In the genomic region with DNA sequence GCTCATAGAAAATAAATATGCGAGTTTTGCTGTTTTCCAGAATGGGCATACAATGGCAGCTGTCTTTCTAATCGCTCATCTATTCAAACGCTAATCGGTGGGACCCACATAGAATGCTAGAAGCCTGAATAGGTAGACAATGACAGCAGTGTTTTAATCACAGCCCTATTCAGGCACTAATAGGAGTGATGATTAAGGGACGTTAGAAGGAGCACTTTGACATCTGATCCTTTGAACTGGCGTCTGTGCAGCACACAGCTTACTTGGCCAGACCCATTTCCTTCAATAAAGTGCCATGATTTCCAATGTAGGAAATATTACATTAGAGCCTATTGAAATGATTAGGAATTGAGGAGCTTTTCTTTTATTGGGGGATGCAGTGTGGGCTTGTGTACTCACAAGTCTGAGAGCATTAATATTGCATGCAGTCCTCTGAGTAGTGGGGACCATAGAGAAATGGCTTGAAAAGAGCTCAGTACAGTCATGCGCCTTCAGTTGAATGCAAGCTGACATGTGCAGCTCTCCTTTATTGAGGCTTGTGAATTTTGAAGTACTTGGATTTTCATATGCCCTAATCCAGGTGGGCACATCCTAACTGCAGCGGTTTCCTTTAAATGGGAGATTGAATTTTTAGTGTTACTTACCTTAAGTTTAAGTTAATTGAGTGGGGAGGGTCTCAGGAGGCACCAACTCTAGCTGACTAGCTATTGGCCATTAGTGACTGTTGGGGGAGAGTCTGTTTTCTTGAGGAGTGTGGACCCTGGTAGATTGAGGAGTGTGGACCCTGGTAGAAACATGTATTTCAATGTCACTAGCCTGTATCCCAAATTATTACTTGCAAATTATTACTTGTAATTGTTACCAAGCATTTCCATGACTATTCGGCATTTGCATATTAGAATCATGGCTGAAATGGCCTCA, we compare ENCODE assay signal across 20 mouse cellular contexts.
DNase-seq lines count a peak whose midpoint lies in the region; ATAC-seq lines count a peak whose summit lies in the region.
"Had no signal": no experiment of that assay in that cellular context is flagged by ENCODE, and none has a peak within 500 bp of the region (broad histone marks: within the 10 kb centered on the region; RNA-seq: fewer than 3 reads in every experiment).

No protein-coding gene starts in this region.

- peak; percentile 89 for ATAC-seq in midbrain, embryonic 12.5 days (ENCODE audit: low FRiP score, low read depth)
- ATAC-seq in forebrain, embryonic 14.5 days = peak; percentile 97
- peak; percentile 44; the same call in 1 of the 2 replicates for ATAC-seq in neural tube, embryonic 14.5 days (ENCODE audit: low read depth)
- no peak for ATAC-seq in kidney, embryonic 16.5 days (ENCODE audit: low FRiP score, low TSS enrichment)
- ATAC-seq: activated CD4-positive, CD25-positive, alpha-beta regulatory T cell, adult 4 months; liver, embryonic 12.5 days had no signal

- peaks cover 11% of the 10 kb centered on the region for H3K4me1 ChIP-seq in midbrain, embryonic 12.5 days
- H3K4me1 ChIP-seq in midbrain, embryonic 10.5 days = peaks cover 14% of the 10 kb centered on the region
- H3K4me1 ChIP-seq in forebrain, embryonic 14.5 days (ENCODE audit: control insufficient read depth, insufficient read depth, low read length) = peaks cover 7% of the 10 kb centered on the region
- no peaks in the 10 kb centered on the region for H3K4me1 ChIP-seq in neural tube, embryonic 14.5 days (ENCODE audit: control insufficient read depth, insufficient read depth, low read length)
- no peaks in the 10 kb centered on the region for H3K4me1 ChIP-seq in kidney, embryonic 16.5 days (ENCODE audit: insufficient read depth, low read length)
- H3K4me1 ChIP-seq: liver, embryonic 12.5 days; lung, embryonic 15.5 days; megakaryocyte, embryonic 14.5 days had no signal

- H3K9ac ChIP-seq in midbrain, embryonic 12.5 days (replicated peaks) = no peak overlapping the region
- H3K9ac ChIP-seq in forebrain, embryonic 14.5 days (ENCODE audit: low read length) = no peak overlapping the region
- H3K9ac ChIP-seq in neural tube, embryonic 14.5 days (replicated peaks; ENCODE audit: low read depth, low read length) = no peak overlapping the region
- no peak overlapping the region for H3K9ac ChIP-seq in kidney, embryonic 16.5 days (replicated peaks; ENCODE audit: low read length)
- H3K9ac ChIP-seq: liver, embryonic 12.5 days; lung, embryonic 15.5 days had no signal

- H3K27me3 ChIP-seq in midbrain, embryonic 12.5 days = no peaks in the 10 kb centered on the region
- H3K27me3 ChIP-seq in midbrain, embryonic 10.5 days (ENCODE audit: low read depth, poor library complexity, severe bottlenecking) = no peaks in the 10 kb centered on the region
- no peaks in the 10 kb centered on the region for H3K27me3 ChIP-seq in forebrain, embryonic 14.5 days (replicated peaks; ENCODE audit: control insufficient read depth, insufficient read depth, low read length)
- no peaks in the 10 kb centered on the region for H3K27me3 ChIP-seq in neural tube, embryonic 14.5 days (ENCODE audit: control insufficient read depth, insufficient read depth, low read length)
- no peaks in the 10 kb centered on the region for H3K27me3 ChIP-seq in kidney, embryonic 16.5 days (ENCODE audit: insufficient read depth, low read length)
- H3K27me3 ChIP-seq: liver, embryonic 12.5 days; lung, embryonic 15.5 days; megakaryocyte, embryonic 14.5 days had no signal

- WGBS in midbrain, embryonic 12.5 days = 37% methylated on average over 9 of the region's 9 CpGs
- 50% methylated on average over 9 of the region's 9 CpGs for WGBS in midbrain, embryonic 10.5 days
- 16% methylated on average over 9 of the region's 9 CpGs for WGBS in forebrain, embryonic 14.5 days
- 32% methylated on average over 9 of the region's 9 CpGs for WGBS in neural tube, embryonic 14.5 days
- 66% methylated on average over 9 of the region's 9 CpGs for WGBS in kidney, embryonic 16.5 days

- intact Hi-C loops in left cerebral cortex, postnatal 4 days (cut with DNase I) = no loop called here

- H3K4me3 ChIP-seq in midbrain, embryonic 12.5 days = no peak overlapping the region
- no peak overlapping the region for H3K4me3 ChIP-seq in midbrain, embryonic 10.5 days
- H3K4me3 ChIP-seq in forebrain, embryonic 14.5 days (ENCODE audit: low read depth, low read length) = no peak overlapping the region
- H3K4me3 ChIP-seq in neural tube, embryonic 14.5 days (ENCODE audit: low read depth, low read length) = no peak overlapping the region
- no peak overlapping the region for H3K4me3 ChIP-seq in kidney, embryonic 16.5 days (ENCODE audit: low read length)
- H3K4me3 ChIP-seq: liver, embryonic 12.5 days; lung, embryonic 15.5 days; megakaryocyte, embryonic 14.5 days had no signal

- H3K9me3 ChIP-seq in midbrain, embryonic 12.5 days = no peaks in the 10 kb centered on the region
- no peaks in the 10 kb centered on the region for H3K9me3 ChIP-seq in midbrain, embryonic 10.5 days (replicated peaks)
- H3K9me3 ChIP-seq in forebrain, embryonic 14.5 days (replicated peaks; ENCODE audit: control insufficient read depth, low read length) = no peaks in the 10 kb centered on the region
- H3K9me3 ChIP-seq in neural tube, embryonic 14.5 days (ENCODE audit: control insufficient read depth, low read length) = no peaks in the 10 kb centered on the region
- no peaks in the 10 kb centered on the region for H3K9me3 ChIP-seq in kidney, embryonic 16.5 days (ENCODE audit: low read length)
- H3K9me3 ChIP-seq: liver, embryonic 12.5 days; lung, embryonic 15.5 days; megakaryocyte, embryonic 14.5 days had no signal

- H3K4me2 ChIP-seq in midbrain, embryonic 12.5 days (replicated peaks) = no peak overlapping the region
- H3K4me2 ChIP-seq in forebrain, embryonic 14.5 days (ENCODE audit: low read length) = no peak overlapping the region
- no peak overlapping the region for H3K4me2 ChIP-seq in neural tube, embryonic 14.5 days (ENCODE audit: low read depth, low read length)
- no peak overlapping the region for H3K4me2 ChIP-seq in kidney, embryonic 16.5 days (replicated peaks; ENCODE audit: low read depth, low read length)
- H3K4me2 ChIP-seq: liver, embryonic 12.5 days; lung, embryonic 15.5 days had no signal

- no peaks in the 10 kb centered on the region for H3K36me3 ChIP-seq in midbrain, embryonic 12.5 days
- no peaks in the 10 kb centered on the region for H3K36me3 ChIP-seq in midbrain, embryonic 10.5 days
- H3K36me3 ChIP-seq in forebrain, embryonic 14.5 days (ENCODE audit: control insufficient read depth, insufficient read depth, low read length) = no peaks in the 10 kb centered on the region
- H3K36me3 ChIP-seq in neural tube, embryonic 14.5 days (ENCODE audit: control insufficient read depth, insufficient read depth, low read length) = no peaks in the 10 kb centered on the region
- H3K36me3 ChIP-seq in kidney, embryonic 16.5 days (ENCODE audit: insufficient read depth, low read length) = no peaks in the 10 kb centered on the region
- H3K36me3 ChIP-seq: liver, embryonic 12.5 days; lung, embryonic 15.5 days had no signal

- H3K27ac ChIP-seq in midbrain, embryonic 12.5 days (replicated peaks) = peak overlapping the region; percentile 22; the same call in 1 of the 2 replicates
- H3K27ac ChIP-seq in midbrain, embryonic 10.5 days (replicated peaks) = no peak overlapping the region
- no peak overlapping the region for H3K27ac ChIP-seq in forebrain, embryonic 14.5 days (ENCODE audit: low read depth, low read length)
- no peak overlapping the region for H3K27ac ChIP-seq in neural tube, embryonic 14.5 days (ENCODE audit: low read depth, low read length)
- no peak overlapping the region for H3K27ac ChIP-seq in kidney, embryonic 16.5 days (ENCODE audit: low read length)
- H3K27ac ChIP-seq: liver, embryonic 12.5 days; lung, embryonic 15.5 days had no signal

- DNase-seq in midbrain, embryonic 10.5 days (ENCODE audit: low spot score) = no peak
- peak; percentile 32 for DNase-seq in brain, embryonic 18.5 days (ENCODE audit: low read depth, low spot score)
- peak; percentile 91 for DNase-seq in forebrain, embryonic 14.5 days (ENCODE audit: low spot score)
- no peak for DNase-seq in thymus, postnatal 0 days (ENCODE audit: low spot score)
- DNase-seq in left cerebral cortex, postnatal 4 days = no peak
- DNase-seq: adrenal gland, postnatal 36 days; cerebellum, adult 11 months; cerebellum, postnatal 36 days; heart, adult 18-20 months; heart, postnatal 10 days; kidney, adult 8-10 months; kidney, postnatal 4 days; thymus, postnatal 14 days had no signal

Comparison
In these comparisons a context has a peak if more than half of its experiments do, and no peak if none do; other contexts are left out.
1. DNase-seq: peak in brain, embryonic 18.5 days (single experiment) and forebrain, embryonic 14.5 days (single experiment); none in midbrain, embryonic 10.5 days (single experiment), thymus, postnatal 0 days (single experiment) and left cerebral cortex, postnatal 4 days (single experiment).